In the genomic region with DNA sequence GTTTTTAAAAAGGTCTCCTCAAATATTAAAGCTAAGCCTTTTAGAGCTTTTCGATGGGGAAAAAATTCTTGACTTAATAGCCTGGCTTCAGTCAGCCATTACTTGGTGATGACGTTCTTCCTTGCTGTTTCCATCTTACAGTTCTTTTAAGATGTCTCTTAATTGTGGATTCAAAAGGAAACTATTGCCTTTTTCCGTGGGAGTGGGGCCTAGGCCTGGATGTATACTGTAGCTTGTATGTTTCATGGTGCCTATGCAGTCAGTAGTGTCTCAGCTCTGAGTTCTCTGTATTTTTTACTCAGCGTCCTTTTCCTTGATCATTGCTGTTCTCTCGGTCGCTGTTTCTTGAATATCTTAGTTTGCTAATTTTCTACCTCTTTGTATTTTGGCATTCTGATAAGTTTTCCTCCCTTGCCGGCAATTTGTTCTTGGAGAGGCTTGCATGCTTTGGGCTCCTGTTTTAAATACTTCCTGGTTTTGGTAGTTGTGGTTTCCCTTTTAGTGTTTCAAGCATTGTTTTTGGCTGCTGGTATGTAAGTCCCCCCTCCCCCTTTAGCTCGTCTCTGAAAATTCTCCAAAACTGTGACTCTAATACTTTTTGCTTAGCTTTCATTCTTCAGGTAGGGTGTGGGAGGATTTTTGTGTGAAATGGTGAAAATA, we compare ENCODE assay signal across 8 mouse cellular contexts. TPM values are rescaled to one million over a fixed set of nuclear protein-coding genes. Genes with fewer than 3 reads are reported as not detected.
DNase-seq lines count a peak whose midpoint lies in the region; ATAC-seq and TF ChIP-seq lines count a peak whose summit lies in the region.

No protein-coding gene starts in this region.

- ATAC-seq in heart, postnatal 0 days (ENCODE audit: insufficient read depth, low read depth) = no peak
- no peak for ATAC-seq in hindbrain, embryonic 12.5 days (ENCODE audit: low FRiP score)
- no peak for ATAC-seq in midbrain, embryonic 13.5 days

- H3K4me3 ChIP-seq in heart, postnatal 0 days (ENCODE audit: low read depth, low read length) = peak overlapping the region; percentile 91
- H3K4me3 ChIP-seq in ES-E14 (ENCODE audit: insufficient read depth in 1 of 2, low read depth in 1 of 2, low read length in 2 of 2, poor library complexity in 1 of 2, severe bottlenecking in 1 of 2) = peak overlapping the region; percentile 79 to 95
- H3K4me3 ChIP-seq in hindbrain, embryonic 12.5 days = peak overlapping the region; percentile 99
- peak overlapping the region; percentile 100 for H3K4me3 ChIP-seq in midbrain, embryonic 13.5 days (replicated peaks)

- no peak for DNase-seq in heart, postnatal 0 days (ENCODE audit: low spot score)
- DNase-seq in heart, postnatal 36 days = no peak
- no peak for DNase-seq in ES-E14 (ENCODE audit: low read depth, low spot score)
- DNase-seq in yolk sac, embryonic 10.5 days (ENCODE audit: low spot score) = no peak
- no peak for DNase-seq in left cerebral cortex, postnatal 36 days (ENCODE audit: low spot score in 2 of 2)
- no peak for DNase-seq in kidney, adult 8-10 months

- intact Hi-C loops in heart, postnatal 36 days (cut with DNase I) = loop anchor here (1.0 to 5.0 kb wide), 2 partner anchors 25 to 52 kb away; a partner anchor contains a TSS
- intact Hi-C loops in left cerebral cortex, postnatal 36 days (cut with DNase I) = loop anchor here (1.0 kb wide), 1 partner anchor 33 kb away; a partner anchor contains a TSS

- H3K4me1 ChIP-seq in heart, postnatal 0 days (ENCODE audit: control insufficient read depth, insufficient read depth) = peaks cover 30% of the 10 kb centered on the region
- H3K4me1 ChIP-seq in ES-E14 (ENCODE audit: control insufficient read depth in 2 of 2, insufficient read depth in 2 of 2, low read length in 2 of 2, poor library complexity in 1 of 2) = peaks cover 0 to 4% of the 10 kb centered on the region in 2 experiments; a peak in 2 of 4 replicates
- H3K4me1 ChIP-seq in hindbrain, embryonic 12.5 days = peaks cover 28% of the 10 kb centered on the region
- peaks cover 37% of the 10 kb centered on the region for H3K4me1 ChIP-seq in midbrain, embryonic 13.5 days (replicated peaks)

- in situ Hi-C loops in ES-E14 (cut with MboI; ENCODE audit: low sequenced_read_pairs in 2 of 2, unreplicated experiment in 2 of 2) = no loop called here

- TF ChIP-seq CTCF in heart, postnatal 0 days (IDR thresholded peaks at IDR 0.05; ENCODE audit: low read depth) = no peak

- H3K36me3 ChIP-seq in heart, postnatal 0 days (replicated peaks; ENCODE audit: control insufficient read depth, insufficient read depth, low read length) = peaks cover 20% of the 10 kb centered on the region
- peaks cover 19% of the 10 kb centered on the region for H3K36me3 ChIP-seq in ES-E14 (ENCODE audit: control insufficient read depth, insufficient read depth, low read length, poor library complexity, severe bottlenecking)
- H3K36me3 ChIP-seq in hindbrain, embryonic 12.5 days = peaks cover 23% of the 10 kb centered on the region
- peaks cover 30% of the 10 kb centered on the region for H3K36me3 ChIP-seq in midbrain, embryonic 13.5 days

- no peaks in the 10 kb centered on the region for H3K27me3 ChIP-seq in heart, postnatal 0 days (ENCODE audit: control insufficient read depth, insufficient read depth, low read length)
- H3K27me3 ChIP-seq in hindbrain, embryonic 12.5 days = no peaks in the 10 kb centered on the region
- no peaks in the 10 kb centered on the region for H3K27me3 ChIP-seq in midbrain, embryonic 13.5 days

- WGBS in heart, postnatal 0 days = 1% methylated on average over 8 of the region's 8 CpGs
- WGBS in hindbrain, embryonic 12.5 days = 7% methylated on average over 8 of the region's 8 CpGs
- 1% methylated on average over 8 of the region's 8 CpGs for WGBS in midbrain, embryonic 13.5 days

- H3K9me3 ChIP-seq in heart, postnatal 0 days (replicated peaks; ENCODE audit: control insufficient read depth, low read length) = peaks cover 5% of the 10 kb centered on the region; the same call in 1 of the 2 replicates
- no peaks in the 10 kb centered on the region for H3K9me3 ChIP-seq in ES-E14 (ENCODE audit: control insufficient read depth, insufficient read depth, low read depth, low read length)
- no peaks in the 10 kb centered on the region for H3K9me3 ChIP-seq in hindbrain, embryonic 12.5 days (replicated peaks)
- no peaks in the 10 kb centered on the region for H3K9me3 ChIP-seq in midbrain, embryonic 13.5 days

- peak overlapping the region; percentile 86 for H3K9ac ChIP-seq in heart, postnatal 0 days (replicated peaks; ENCODE audit: low read depth, low read length)
- peak overlapping the region; percentile 93 for H3K9ac ChIP-seq in ES-E14 (ENCODE audit: insufficient read depth, low read depth, low read length, poor library complexity, severe bottlenecking)
- H3K9ac ChIP-seq in hindbrain, embryonic 12.5 days = peak overlapping the region; percentile 99
- H3K9ac ChIP-seq in midbrain, embryonic 13.5 days (replicated peaks) = peak overlapping the region; percentile 97

- H3K4me2 ChIP-seq in heart, postnatal 0 days (ENCODE audit: low read depth, low read length) = peak overlapping the region; percentile 80
- H3K4me2 ChIP-seq in hindbrain, embryonic 12.5 days (replicated peaks) = peak overlapping the region; percentile 83
- H3K4me2 ChIP-seq in midbrain, embryonic 13.5 days (replicated peaks) = peak overlapping the region; percentile 96

- TF ChIP-seq EP300 in heart, postnatal 0 days (IDR thresholded peaks at IDR 0.05; ENCODE audit: low read depth) = no peak

- peak overlapping the region; percentile 28; the same call in 1 of the 2 replicates for H3K27ac ChIP-seq in heart, postnatal 0 days (ENCODE audit: low read depth)
- H3K27ac ChIP-seq in ES-E14 (ENCODE audit: insufficient read depth, low read depth, low read length, poor library complexity, severe bottlenecking) = no peak overlapping the region; the same call in 1 of the 2 replicates
- no peak overlapping the region for H3K27ac ChIP-seq in hindbrain, embryonic 12.5 days
- H3K27ac ChIP-seq in midbrain, embryonic 13.5 days = peak overlapping the region; percentile 99; the same call in 1 of the 2 replicates

TF ChIP-seq in ES-E14, 5 proteins besides CTCF, POLR2A, EP300 and RAD21:
- TF ChIP-seq CHD2 (IDR thresholded peaks at IDR 0.05; ENCODE audit: low read depth, low read length) (no peak), HCFC1 (IDR thresholded peaks at IDR 0.05; ENCODE audit: borderline replicate concordance, insufficient read depth, low read length) (no peak), ZNF384 (IDR thresholded peaks at IDR 0.05; ENCODE audit: low read depth, low read length) (no peak), MAFK (IDR thresholded peaks at IDR 0.05; ENCODE audit: insufficient read depth, low read depth, low read length) (no peak), ZC3H11A (IDR thresholded peaks at IDR 0.05; ENCODE audit: borderline replicate concordance, low read depth, low read length) (no peak)

RNA-seq across cellular contexts. Expression of a gene that starts 14.2 kb away (rescaled TPM):
- total RNA-seq in heart, postnatal 0 days (2014; rRNA removed; ENCODE audit: low replicate concordance) = 72.8 and 85.9 TPM in 2 replicates
- polyA plus RNA-seq in heart, postnatal 0 days (2015; fragmentation: Nextera tagmentation; extraction: Ambion mirVana) = 184 and 196 TPM in 2 replicates
- total RNA-seq in heart, postnatal 36 days (2021) = 100 to 1,000 TPM; 154 to 159 TPM
- 192 and 230 TPM in 2 replicates for total RNA-seq in ES-E14 (2012; rRNA removed)
- 670 and 682 TPM in 2 replicates for polyA plus RNA-seq in hindbrain, embryonic 12.5 days (2016; fragmentation: Nextera tagmentation; extraction: Ambion mirVana)
- 639 and 664 TPM in 2 replicates for polyA plus RNA-seq in midbrain, embryonic 13.5 days (2015; fragmentation: Nextera tagmentation; extraction: Ambion mirVana)
- 100 to 1,000 TPM; 420 to 743 TPM for total RNA-seq in left cerebral cortex, postnatal 36 days (2021)

RNA-seq across cellular contexts. Expression of a gene that starts 18.7 kb away (rescaled TPM):
- 3.8 TPM in 1 of 2 replicates, not detected in the other for total RNA-seq in heart, postnatal 0 days (2014; rRNA removed; ENCODE audit: low replicate concordance)
- polyA plus RNA-seq in heart, postnatal 0 days (2015; fragmentation: Nextera tagmentation; extraction: Ambion mirVana) = 4.5 and 4.9 TPM in 2 replicates
- under 1 TPM; 0.78 to 0.81 TPM for total RNA-seq in heart, postnatal 36 days (2021)
- 8.0 and 10.8 TPM in 2 replicates for total RNA-seq in ES-E14 (2012; rRNA removed)
- 48.1 and 49.4 TPM in 2 replicates for polyA plus RNA-seq in hindbrain, embryonic 12.5 days (2016; fragmentation: Nextera tagmentation; extraction: Ambion mirVana)
- polyA plus RNA-seq in midbrain, embryonic 13.5 days (2015; fragmentation: Nextera tagmentation; extraction: Ambion mirVana) = 63.9 and 70.5 TPM in 2 replicates
- total RNA-seq in left cerebral cortex, postnatal 36 days (2021) = 10 to 100 TPM; 11.4 to 16.2 TPM

RNA-seq across cellular contexts. Expression of a gene that starts 24.4 kb away (rescaled TPM):
- 767 and 972 TPM in 2 replicates for total RNA-seq in heart, postnatal 0 days (2014; rRNA removed; ENCODE audit: low replicate concordance)
- polyA plus RNA-seq in heart, postnatal 0 days (2015; fragmentation: Nextera tagmentation; extraction: Ambion mirVana) = 1,036 and 1,119 TPM in 2 replicates
- 100 to 1,000 TPM; 345 to 363 TPM for total RNA-seq in heart, postnatal 36 days (2021)
- total RNA-seq in ES-E14 (2012; rRNA removed) = 651 and 726 TPM in 2 replicates
- 1,047 and 1,117 TPM in 2 replicates for polyA plus RNA-seq in hindbrain, embryonic 12.5 days (2016; fragmentation: Nextera tagmentation; extraction: Ambion mirVana)
- polyA plus RNA-seq in midbrain, embryonic 13.5 days (2015; fragmentation: Nextera tagmentation; extraction: Ambion mirVana) = 1,286 and 1,324 TPM in 2 replicates
- 100 to 1,000 TPM; 330 to 406 TPM for total RNA-seq in left cerebral cortex, postnatal 36 days (2021)

RNA-seq across cellular contexts. Expression of a gene that starts 31.3 kb away (rescaled TPM):
- total RNA-seq in heart, postnatal 0 days (2014; rRNA removed; ENCODE audit: low replicate concordance) = not detected in 2 replicates
- polyA plus RNA-seq in heart, postnatal 0 days (2015; fragmentation: Nextera tagmentation; extraction: Ambion mirVana) = not detected in 2 replicates
- not detected for total RNA-seq in heart, postnatal 36 days (2021)
- 0.45 and 0.95 TPM in 2 replicates for total RNA-seq in ES-E14 (2012; rRNA removed)
- 0.26 TPM in 1 of 2 replicates, not detected in the other for polyA plus RNA-seq in hindbrain, embryonic 12.5 days (2016; fragmentation: Nextera tagmentation; extraction: Ambion mirVana)
- polyA plus RNA-seq in midbrain, embryonic 13.5 days (2015; fragmentation: Nextera tagmentation; extraction: Ambion mirVana) = 0.30 and 0.36 TPM in 2 replicates
- total RNA-seq in left cerebral cortex, postnatal 36 days (2021) = not detected

RNA-seq across cellular contexts. Expression of a gene that starts 33.2 kb away (rescaled TPM):
- total RNA-seq in heart, postnatal 0 days (2014; rRNA removed; ENCODE audit: low replicate concordance) = 54.5 and 72.2 TPM in 2 replicates
- polyA plus RNA-seq in heart, postnatal 0 days (2015; fragmentation: Nextera tagmentation; extraction: Ambion mirVana) = 32.4 and 34.8 TPM in 2 replicates
- 10 to 100 TPM; 31.8 to 33.3 TPM for total RNA-seq in heart, postnatal 36 days (2021)
- 31.6 and 35.1 TPM in 2 replicates for total RNA-seq in ES-E14 (2012; rRNA removed)
- 203 and 212 TPM in 2 replicates for polyA plus RNA-seq in hindbrain, embryonic 12.5 days (2016; fragmentation: Nextera tagmentation; extraction: Ambion mirVana)
- 238 and 243 TPM in 2 replicates for polyA plus RNA-seq in midbrain, embryonic 13.5 days (2015; fragmentation: Nextera tagmentation; extraction: Ambion mirVana)
- total RNA-seq in left cerebral cortex, postnatal 36 days (2021) = 100 to 1,000 TPM; 354 to 411 TPM

Comparison
In these comparisons a context has a peak if more than half of its experiments do, and no peak if none do; other contexts are left out.
1. H3K27ac ChIP-seq: peak in heart, postnatal 0 days (single experiment) and midbrain, embryonic 13.5 days (single experiment); none in ES-E14 (single experiment) and hindbrain, embryonic 12.5 days (single experiment).
2. Peak in every context shown above with its lines, with median percentiles within 50 percentile points of each other: H3K4me2 ChIP-seq, H3K4me3 ChIP-seq and H3K9ac ChIP-seq.